Mouse (Mus musculus) urinary bladder, postnatal 36 days (tissue): ENCODE results near the gene Ust.

ENCODE experiments used
- DNase-seq, 2 experiments: peaks; one replicate each; pipeline ENCODE4 v3.0.0; 2022; ENCODE audit warnings: low spot score in 2 of 2, mixed read lengths in 1 of 2

The Ust gene

DNA sequence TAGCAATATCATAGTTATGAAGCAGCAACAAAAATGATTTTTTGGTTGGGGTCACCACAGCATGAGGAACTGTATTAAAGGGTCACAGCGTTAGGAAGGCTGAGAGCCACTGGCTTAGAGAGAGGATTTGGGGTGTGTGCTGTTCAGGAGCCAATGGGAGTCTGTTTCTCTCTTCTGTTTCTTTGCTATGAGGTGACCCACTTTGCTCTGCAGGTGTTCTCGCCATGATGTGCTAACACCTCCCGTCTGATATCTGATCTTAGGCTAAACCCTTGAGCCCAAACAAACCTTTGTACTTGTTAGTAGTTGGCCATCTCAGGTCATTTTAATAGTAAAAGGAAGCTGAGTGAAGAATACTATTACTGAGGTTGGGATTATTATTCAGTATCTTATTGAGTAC lies 292.0 kb downstream of the Ust start:
- no peak for DNase-seq

DNA sequence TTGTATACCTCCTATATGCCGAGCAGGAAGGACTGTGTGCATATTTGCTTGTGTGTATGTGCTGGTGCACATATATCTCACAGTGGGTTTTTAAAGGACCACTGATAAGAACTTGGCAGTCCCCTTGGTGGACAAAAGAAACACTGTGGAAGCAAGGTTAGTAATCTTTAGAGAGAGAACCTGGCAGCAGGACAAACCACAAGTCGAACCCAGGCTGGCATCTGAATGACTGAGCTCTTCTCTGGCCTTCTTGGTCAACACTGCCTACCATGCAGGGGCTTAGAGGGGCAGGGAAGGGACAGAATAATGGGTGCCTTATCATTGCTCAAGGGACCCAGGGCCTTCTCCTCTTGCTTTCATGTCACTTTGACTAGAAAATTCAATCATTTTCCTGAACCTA lies 294.0 kb downstream of the Ust start:
- no peak for DNase-seq

DNA sequence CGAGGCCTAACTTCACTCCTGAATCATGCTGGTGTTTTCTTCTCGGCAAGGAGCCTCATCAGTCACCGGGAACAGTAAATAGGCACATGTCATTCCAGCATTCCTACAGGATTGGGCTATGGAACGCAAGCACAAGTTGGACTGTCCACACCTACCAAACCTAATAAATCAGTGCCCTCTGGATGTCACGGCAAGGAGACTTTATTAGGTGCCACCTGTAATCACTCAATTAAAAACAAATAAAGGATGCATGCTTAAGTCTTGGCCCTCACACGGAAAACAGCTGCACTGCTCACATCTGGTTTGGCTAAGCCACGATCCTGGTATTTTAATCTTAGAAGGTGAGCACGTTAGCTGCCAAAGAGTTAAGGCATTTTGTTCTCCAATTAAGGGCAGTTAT lies 294.6 kb downstream of the Ust start:
- DNase-seq = no peak

DNA sequence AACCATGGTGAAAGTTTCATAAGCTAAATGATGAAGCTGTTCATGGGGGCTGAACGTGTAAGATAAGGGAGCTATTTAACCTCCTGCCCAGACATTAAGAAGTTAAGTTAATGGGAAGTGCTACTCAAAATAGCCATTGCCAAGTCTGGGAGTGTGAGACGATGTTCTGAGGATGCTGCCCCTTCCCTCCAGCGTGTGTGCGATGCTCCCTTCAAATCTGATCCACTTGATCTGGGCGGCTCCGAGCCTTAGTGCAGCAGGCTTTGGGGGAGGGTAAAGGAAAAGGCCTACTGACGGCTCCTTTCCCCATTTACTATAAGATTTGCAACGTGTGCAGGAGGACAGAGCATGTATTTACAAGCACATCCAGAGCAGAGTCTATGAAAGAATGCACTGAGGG lies 301.7 kb downstream of the Ust start:
- no peak for DNase-seq

DNA sequence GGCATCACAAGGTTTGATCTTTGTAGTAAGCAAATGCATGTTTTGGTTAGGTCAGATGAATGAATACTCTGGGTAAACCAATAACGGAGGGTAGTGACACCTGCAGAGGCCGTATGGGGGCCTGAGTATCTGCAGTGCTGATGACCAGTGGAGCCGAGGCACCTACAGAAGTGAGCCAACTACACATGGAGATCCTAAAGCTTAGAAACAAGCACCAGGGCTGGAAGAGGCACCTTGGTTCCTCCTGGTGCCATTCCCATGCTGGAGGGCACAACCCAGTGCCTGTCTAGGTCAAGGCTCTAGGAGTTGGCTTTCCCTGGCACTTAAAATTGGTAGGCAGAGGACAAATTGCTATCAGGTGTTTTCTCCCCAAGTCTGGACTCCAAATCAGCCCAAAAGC lies 303.4 kb downstream of the Ust start:
- DNase-seq = no peak

DNA sequence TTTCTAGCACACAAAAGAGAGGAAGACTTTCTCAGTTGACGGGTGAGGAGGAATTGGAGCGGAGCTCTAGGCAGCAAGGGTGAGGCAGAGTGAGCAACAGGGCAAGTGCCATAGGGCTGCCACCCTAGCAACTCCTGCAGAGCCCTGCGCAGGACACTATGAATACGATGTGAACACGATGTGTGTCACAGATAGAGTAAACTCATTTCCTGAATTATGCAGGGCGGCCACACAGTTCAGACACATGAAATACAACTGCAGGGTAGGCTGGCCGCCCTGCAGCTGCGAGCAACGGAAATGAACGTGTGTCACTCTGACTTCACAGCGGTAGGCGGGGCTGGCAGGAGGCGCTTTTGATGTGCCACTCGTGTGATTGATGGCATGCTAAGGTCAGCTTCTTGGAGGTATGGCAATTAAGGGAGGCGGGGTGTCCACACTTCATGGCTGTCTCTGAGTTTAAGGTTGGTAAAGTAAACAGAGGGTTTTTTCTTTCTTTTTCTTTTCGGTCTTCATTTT lies 304.7 kb downstream of the Ust start:
- DNase-seq = peak in 1 of 2 experiments; percentile 25

DNA sequence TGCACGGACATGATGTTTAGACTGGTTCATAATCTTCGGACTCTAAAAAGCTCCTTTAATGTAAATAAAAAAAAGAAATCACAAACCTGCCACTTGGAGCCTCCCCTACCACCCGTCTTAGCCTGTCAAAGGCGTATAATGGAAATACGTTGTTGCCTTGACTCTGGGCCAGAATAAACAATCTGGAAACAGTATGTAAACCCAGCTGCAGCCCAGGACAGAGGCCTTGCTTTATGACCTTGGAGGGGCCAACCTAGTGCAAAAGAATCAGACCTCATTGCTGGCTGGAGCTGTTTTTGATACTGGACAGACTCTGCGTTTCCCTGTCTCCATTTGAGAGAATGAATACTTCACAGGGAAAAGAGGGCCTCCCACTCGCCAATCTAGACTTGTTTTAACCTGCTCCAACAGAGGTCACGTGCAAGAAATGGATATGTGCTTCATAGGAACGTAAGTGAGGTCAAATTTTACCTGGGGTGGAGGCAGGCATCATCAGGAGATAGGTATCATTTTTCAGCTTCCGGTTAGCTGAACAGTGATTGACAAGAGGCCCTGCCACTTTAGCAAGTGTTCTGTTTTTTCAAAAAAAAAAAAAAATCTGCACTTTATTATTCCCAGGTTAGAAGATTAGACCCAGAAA lies 305.2 kb downstream of the Ust start:
- DNase-seq = no peak

DNA sequence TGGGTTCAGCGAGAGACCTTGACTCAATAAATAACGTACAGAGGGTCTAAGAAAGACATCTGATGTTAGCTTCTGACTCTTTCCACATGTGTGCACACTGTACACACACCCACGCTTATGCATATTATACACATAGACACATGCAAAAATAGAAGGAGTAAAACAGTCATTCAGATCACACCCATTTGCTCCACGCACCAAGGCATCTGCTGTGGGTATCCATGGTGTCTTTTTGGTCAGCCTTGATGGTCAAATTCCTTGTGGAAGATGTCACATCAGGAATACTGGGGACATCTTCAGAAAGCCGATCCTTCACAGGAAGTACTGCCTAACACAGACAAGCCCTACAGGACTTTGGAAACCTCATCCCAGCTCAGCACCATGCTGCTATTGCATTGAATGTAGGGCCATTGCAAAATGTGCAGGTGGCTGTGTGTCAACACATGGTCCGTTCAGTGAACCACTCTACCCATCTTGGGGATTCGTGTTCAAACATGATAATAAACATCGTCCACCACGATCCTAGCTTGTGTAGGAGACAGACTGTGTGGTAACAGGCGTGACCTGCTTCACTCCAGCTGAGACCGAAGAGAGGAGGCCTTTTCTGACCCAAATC lies 305.9 kb downstream of the Ust start:
- DNase-seq = no peak

GRCm38 (mm10) chr10:8211694-8212093 lies 306.9 kb downstream of the Ust start:
- no peak for DNase-seq

DNA sequence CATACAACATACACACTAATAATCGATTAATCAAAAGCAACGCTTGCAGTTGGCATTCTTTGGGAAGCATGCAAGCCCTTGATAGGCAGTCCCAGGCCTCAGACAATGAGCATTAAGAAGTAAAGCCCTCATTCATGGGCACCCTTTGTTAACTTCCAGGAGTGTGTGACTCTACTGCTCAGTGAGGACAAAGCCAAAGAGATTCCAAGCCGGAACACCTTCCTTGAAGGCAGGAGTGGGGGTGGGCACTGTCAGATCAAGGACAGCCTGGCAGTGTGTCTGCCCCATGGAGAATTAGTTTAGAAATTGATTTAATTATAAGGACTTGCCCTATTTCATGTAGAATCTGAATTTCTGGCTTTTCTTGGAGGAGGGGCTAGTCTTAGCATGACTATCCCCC lies 308.3 kb downstream of the Ust start:
- no peak for DNase-seq

DNA sequence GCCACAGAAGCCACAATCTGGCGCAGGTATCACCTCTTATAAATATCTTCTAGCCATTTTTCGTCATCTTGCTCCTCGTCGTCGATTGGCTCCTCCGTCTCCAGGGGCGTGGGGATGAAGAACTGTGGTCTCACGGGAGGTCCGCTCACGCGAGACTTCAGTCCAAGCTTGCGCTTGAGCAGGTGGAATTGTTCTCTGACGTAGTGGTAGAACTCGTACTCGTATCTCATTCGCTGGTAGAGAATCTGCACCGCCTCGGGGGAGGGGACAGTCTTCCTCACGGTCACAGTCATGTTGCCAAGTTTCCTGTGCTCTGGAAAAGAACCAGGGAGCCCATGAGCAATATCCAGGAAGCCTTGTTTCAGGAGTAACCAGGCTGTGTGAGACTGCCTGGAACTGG lies 311.3 kb downstream of the Ust start:
- no peak for DNase-seq

DNA sequence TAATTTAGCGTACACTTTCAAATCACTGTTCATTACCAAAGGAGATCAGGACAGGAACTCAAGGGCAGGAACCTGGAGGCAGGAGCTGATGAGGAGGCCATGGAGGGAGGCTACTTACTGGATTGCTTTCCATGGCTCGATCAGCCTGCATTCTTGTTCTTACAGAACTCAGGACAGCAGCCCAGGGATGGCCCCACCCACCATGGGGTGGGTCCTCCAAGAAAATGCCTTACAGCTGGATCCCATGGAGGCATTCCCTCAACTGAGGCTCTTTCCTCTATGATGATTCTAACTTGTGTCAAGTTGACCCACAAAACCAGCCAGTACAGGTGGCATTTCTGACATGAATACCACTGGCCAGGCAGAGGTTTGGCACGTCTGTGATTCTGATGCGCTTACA lies 314.9 kb downstream of the Ust start:
- no peak for DNase-seq

GRCm38 (mm10) chr10:8199816-8200215 lies 318.8 kb downstream of the Ust start:
- no peak for DNase-seq

GRCm38 (mm10) chr10:8199026-8199756 lies 319.4 kb downstream of the Ust start:
- no peak for DNase-seq

DNA sequence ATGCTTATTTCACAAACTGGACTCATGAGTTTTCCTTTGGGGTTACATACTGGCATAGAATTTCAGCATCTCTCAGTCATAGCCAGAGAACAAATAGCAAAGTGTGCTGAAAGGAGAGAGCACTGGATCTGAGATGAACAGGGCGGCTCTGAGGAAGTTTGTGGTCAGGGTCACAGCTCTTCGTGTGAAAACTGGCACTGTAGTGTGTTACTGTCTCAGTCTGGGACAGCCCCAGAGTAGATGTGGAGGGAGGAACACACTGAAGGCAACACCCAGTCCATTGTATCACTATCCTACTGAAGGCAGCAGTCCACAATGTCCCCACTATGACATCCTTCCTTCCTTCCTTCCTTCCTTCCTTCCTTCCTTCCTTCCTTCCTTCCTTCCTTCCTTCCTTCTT lies 321.0 kb downstream of the Ust start:
- DNase-seq = no peak

GRCm38 (mm10) chr10:8196300-8196699 lies 322.3 kb downstream of the Ust start:
- peak; percentile 56 to 71 for DNase-seq

DNA sequence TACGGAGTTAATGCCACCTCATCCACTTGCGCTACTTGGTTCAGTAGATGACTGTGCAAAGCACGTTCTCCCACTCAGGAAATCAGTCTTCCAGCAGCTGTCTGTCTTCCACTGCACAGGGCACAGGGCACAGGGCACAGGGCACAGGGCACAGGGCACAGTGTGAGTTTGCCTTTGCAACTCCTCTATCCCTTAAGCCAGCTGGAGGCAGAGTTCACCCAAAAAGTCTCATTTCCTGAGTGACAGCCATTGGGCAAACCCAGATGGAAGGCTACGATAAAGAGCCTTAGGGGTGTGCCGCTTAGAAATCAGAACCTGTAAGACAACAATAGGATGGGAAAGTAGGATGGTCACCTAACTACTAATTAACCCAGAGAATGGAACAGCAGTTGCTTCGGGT lies 322.9 kb downstream of the Ust start:
- peak in 1 of 2 experiments; percentile 17 for DNase-seq

- no peak for DNase-seq
Observed at GRCm38 (mm10) chr10:8189331-8189981, 329.2 kb downstream of the Ust start.

- no peak for DNase-seq
Observed at GRCm38 (mm10) chr10:8185586-8185985, 333.0 kb downstream of the Ust start.

GRCm38 (mm10) chr10:8184711-8185110 lies 333.9 kb downstream of the Ust start:
- no peak for DNase-seq

- DNase-seq = no peak
Observed at GRCm38 (mm10) chr10:8183171-8183570, 335.5 kb downstream of the Ust start.

GRCm38 (mm10) chr10:8181596-8182185 lies 336.9 kb downstream of the Ust start:
- DNase-seq = no peak
